Mouse (Mus musculus): ENCODE measurements at regions not wholly inside any gene's neighbourhood (a gene's known extent, or its start where the extent isn't known, plus 50 kb on each side); places are given as distances from the start of the nearest gene placed in this dataset.

GRCm38 (mm10) chr13:53911846-53912245, 143.7 kb downstream of the Drd1 start:
- Histone ChIP-seq H3K27me3 (ENCODE audit: control insufficient read depth, insufficient read depth, low read length) (no peaks in the 10 kb centered on the region), H3K4me3 (ENCODE audit: low read depth, low read length) (no peak overlapping the region), H3K4me1 (ENCODE audit: control insufficient read depth, insufficient read depth, low read length) (no peaks in the 10 kb centered on the region), H3K9me3 (ENCODE audit: control insufficient read depth, low read length) (no peaks in the 10 kb centered on the region), H3K27ac (ENCODE audit: low read depth, low read length) (no peak overlapping the region), H3K4me2 (ENCODE audit: low read depth, low read length) (no peak overlapping the region), H3K36me3 (ENCODE audit: control insufficient read depth, insufficient read depth, low read length) (no peaks in the 10 kb centered on the region), H3K9ac (replicated peaks; ENCODE audit: low read depth, low read length) (no peak overlapping the region)
- no peak for ATAC-seq (ENCODE audit: low read depth)
- WGBS = 66% methylated on average over 3 of the region's 3 CpGs

- no peaks in the 10 kb centered on the region for H3K4me1 ChIP-seq (ENCODE audit: control insufficient read depth, insufficient read depth, low read length)
- H3K36me3 ChIP-seq (ENCODE audit: control insufficient read depth, insufficient read depth, low read length) = no peaks in the 10 kb centered on the region
- H3K27me3 ChIP-seq (ENCODE audit: control insufficient read depth, insufficient read depth, low read length) = no peaks in the 10 kb centered on the region
- H3K4me2 ChIP-seq (ENCODE audit: low read depth, low read length) = no peak overlapping the region
- ATAC-seq (ENCODE audit: low read depth) = no peak
- no peak overlapping the region for H3K27ac ChIP-seq (ENCODE audit: low read depth, low read length)
- H3K9me3 ChIP-seq (ENCODE audit: control insufficient read depth, low read length) = no peaks in the 10 kb centered on the region
- H3K9ac ChIP-seq (replicated peaks; ENCODE audit: low read depth, low read length) = no peak overlapping the region
- WGBS = 85% methylated on average over 8 of the region's 8 CpGs
- H3K4me3 ChIP-seq (ENCODE audit: low read depth, low read length) = no peak overlapping the region
These were observed 144.2 kb downstream of the Drd1 start for GRCm38 (mm10) chr13:53911261-53911660.

- WGBS = 89% methylated on average over 4 of the region's 4 CpGs
- Histone ChIP-seq H3K4me1 (ENCODE audit: control insufficient read depth, insufficient read depth, low read length) (no peaks in the 10 kb centered on the region), H3K4me3 (ENCODE audit: low read depth, low read length) (no peak overlapping the region), H3K27ac (ENCODE audit: low read depth, low read length) (no peak overlapping the region), H3K9ac (replicated peaks; ENCODE audit: low read depth, low read length) (no peak overlapping the region), H3K36me3 (ENCODE audit: control insufficient read depth, insufficient read depth, low read length) (no peaks in the 10 kb centered on the region), H3K9me3 (ENCODE audit: control insufficient read depth, low read length) (no peaks in the 10 kb centered on the region), H3K4me2 (ENCODE audit: low read depth, low read length) (no peak overlapping the region), H3K27me3 (ENCODE audit: control insufficient read depth, insufficient read depth, low read length) (no peaks in the 10 kb centered on the region)
- no peak for ATAC-seq (ENCODE audit: low read depth)
These were observed 145.3 kb downstream of the Drd1 start for GRCm38 (mm10) chr13:53910251-53910650.

- H3K9me3 ChIP-seq (ENCODE audit: control insufficient read depth, low read length) = no peaks in the 10 kb centered on the region
- H3K36me3 ChIP-seq (ENCODE audit: control insufficient read depth, insufficient read depth, low read length) = no peaks in the 10 kb centered on the region
- no peak overlapping the region for H3K27ac ChIP-seq (ENCODE audit: low read depth, low read length)
- H3K4me1 ChIP-seq (ENCODE audit: control insufficient read depth, insufficient read depth, low read length) = no peaks in the 10 kb centered on the region
- no peak for ATAC-seq (ENCODE audit: low read depth)
- H3K4me3 ChIP-seq (ENCODE audit: low read depth, low read length) = no peak overlapping the region
- no peak overlapping the region for H3K4me2 ChIP-seq (ENCODE audit: low read depth, low read length)
- H3K27me3 ChIP-seq (ENCODE audit: control insufficient read depth, insufficient read depth, low read length) = no peaks in the 10 kb centered on the region
- H3K9ac ChIP-seq (replicated peaks; ENCODE audit: low read depth, low read length) = no peak overlapping the region
- 89% methylated on average over 8 of the region's 8 CpGs for WGBS
These were observed 151.0 kb downstream of the Drd1 start for GRCm38 (mm10) chr13:53904471-53904870.

- H3K4me3 ChIP-seq (ENCODE audit: low read depth, low read length) = no peak overlapping the region
- no peak for ATAC-seq (ENCODE audit: low read depth)
- no peaks in the 10 kb centered on the region for H3K9me3 ChIP-seq (ENCODE audit: control insufficient read depth, low read length)
- H3K9ac ChIP-seq (replicated peaks; ENCODE audit: low read depth, low read length) = no peak overlapping the region
- H3K27ac ChIP-seq (ENCODE audit: low read depth, low read length) = no peak overlapping the region
- WGBS = 29% methylated on average over 7 of the region's 7 CpGs
- H3K36me3 ChIP-seq (ENCODE audit: control insufficient read depth, insufficient read depth, low read length) = no peaks in the 10 kb centered on the region
- H3K4me1 ChIP-seq (ENCODE audit: control insufficient read depth, insufficient read depth, low read length) = peaks cover 4% of the 10 kb centered on the region; the same call in 1 of the 2 replicates
- H3K4me2 ChIP-seq (ENCODE audit: low read depth, low read length) = no peak overlapping the region
- H3K27me3 ChIP-seq (ENCODE audit: control insufficient read depth, insufficient read depth, low read length) = no peaks in the 10 kb centered on the region
These were observed 151.9 kb downstream of the Drd1 start for GRCm38 (mm10) chr13:53903626-53904025.

GRCm38 (mm10) chr13:53902831-53903230, 152.7 kb downstream of the Drd1 start:
- H3K4me3 ChIP-seq (ENCODE audit: low read depth, low read length) = no peak overlapping the region
- ATAC-seq (ENCODE audit: low read depth) = no peak
- WGBS = 97% methylated on average over 2 of the region's 2 CpGs
- no peaks in the 10 kb centered on the region for H3K36me3 ChIP-seq (ENCODE audit: control insufficient read depth, insufficient read depth, low read length)
- H3K9ac ChIP-seq (replicated peaks; ENCODE audit: low read depth, low read length) = no peak overlapping the region
- peaks cover 9% of the 10 kb centered on the region; the same call in 1 of the 2 replicates for H3K4me1 ChIP-seq (ENCODE audit: control insufficient read depth, insufficient read depth, low read length)
- H3K4me2 ChIP-seq (ENCODE audit: low read depth, low read length) = no peak overlapping the region
- no peaks in the 10 kb centered on the region for H3K9me3 ChIP-seq (ENCODE audit: control insufficient read depth, low read length)
- H3K27me3 ChIP-seq (ENCODE audit: control insufficient read depth, insufficient read depth, low read length) = no peaks in the 10 kb centered on the region
- no peak overlapping the region for H3K27ac ChIP-seq (ENCODE audit: low read depth, low read length)

GRCm38 (mm10) chr13:53900406-53901025, 155.0 kb downstream of the Drd1 start:
- Histone ChIP-seq H3K4me3 (ENCODE audit: low read depth, low read length) (no peak overlapping the region), H3K9me3 (ENCODE audit: control insufficient read depth, low read length) (no peaks in the 10 kb centered on the region), H3K36me3 (ENCODE audit: control insufficient read depth, insufficient read depth, low read length) (no peaks in the 10 kb centered on the region), H3K27me3 (ENCODE audit: control insufficient read depth, insufficient read depth, low read length) (no peaks in the 10 kb centered on the region), H3K27ac (ENCODE audit: low read depth, low read length) (no peak overlapping the region), H3K4me1 (ENCODE audit: control insufficient read depth, insufficient read depth, low read length) (peaks cover 9% of the 10 kb centered on the region; the same call in 1 of the 2 replicates), H3K4me2 (ENCODE audit: low read depth, low read length) (no peak overlapping the region), H3K9ac (replicated peaks; ENCODE audit: low read depth, low read length) (no peak overlapping the region)
- 78% methylated on average over 3 of the region's 3 CpGs for WGBS
- ATAC-seq (ENCODE audit: low read depth) = no peak

- Histone ChIP-seq H3K27ac (ENCODE audit: low read depth, low read length) (no peak overlapping the region), H3K4me2 (ENCODE audit: low read depth, low read length) (no peak overlapping the region), H3K36me3 (ENCODE audit: control insufficient read depth, insufficient read depth, low read length) (no peaks in the 10 kb centered on the region), H3K27me3 (ENCODE audit: control insufficient read depth, insufficient read depth, low read length) (no peaks in the 10 kb centered on the region), H3K4me1 (ENCODE audit: control insufficient read depth, insufficient read depth, low read length) (peaks cover 9% of the 10 kb centered on the region; the same call in 1 of the 2 replicates), H3K4me3 (ENCODE audit: low read depth, low read length) (no peak overlapping the region), H3K9ac (replicated peaks; ENCODE audit: low read depth, low read length) (no peak overlapping the region), H3K9me3 (ENCODE audit: control insufficient read depth, low read length) (no peaks in the 10 kb centered on the region)
- WGBS = 37% methylated on average over 10 of the region's 10 CpGs
- no peak for ATAC-seq (ENCODE audit: low read depth)
These were observed 157.2 kb downstream of the Drd1 start for GRCm38 (mm10) chr13:53898351-53898750.

GRCm38 (mm10) chr13:53897176-53897575, 158.3 kb downstream of the Drd1 start:
- ATAC-seq (ENCODE audit: low read depth) = no peak
- no peak overlapping the region for H3K27ac ChIP-seq (ENCODE audit: low read depth, low read length)
- H3K4me3 ChIP-seq (ENCODE audit: low read depth, low read length) = no peak overlapping the region
- H3K4me2 ChIP-seq (ENCODE audit: low read depth, low read length) = no peak overlapping the region
- H3K36me3 ChIP-seq (ENCODE audit: control insufficient read depth, insufficient read depth, low read length) = no peaks in the 10 kb centered on the region
- no peaks in the 10 kb centered on the region for H3K27me3 ChIP-seq (ENCODE audit: control insufficient read depth, insufficient read depth, low read length)
- H3K4me1 ChIP-seq (ENCODE audit: control insufficient read depth, insufficient read depth, low read length) = peaks cover 9% of the 10 kb centered on the region; the same call in 1 of the 2 replicates
- no peaks in the 10 kb centered on the region for H3K9me3 ChIP-seq (ENCODE audit: control insufficient read depth, low read length)
- no peak overlapping the region for H3K9ac ChIP-seq (replicated peaks; ENCODE audit: low read depth, low read length)
- WGBS = 87% methylated on average over 2 of the region's 2 CpGs
